Mouse (Mus musculus) CH12F3 (cell line): ENCODE results near the gene Islr.

Source experiments
- in situ Hi-C: fragments of 300-500 bp; cut with MboI; formaldehyde crosslinking; loops from 2 replicates; pipeline ENCODE4 v1.14.3; 2020; ENCODE audit warnings: low sequenced_read_pairs

Islr gene

DNA sequence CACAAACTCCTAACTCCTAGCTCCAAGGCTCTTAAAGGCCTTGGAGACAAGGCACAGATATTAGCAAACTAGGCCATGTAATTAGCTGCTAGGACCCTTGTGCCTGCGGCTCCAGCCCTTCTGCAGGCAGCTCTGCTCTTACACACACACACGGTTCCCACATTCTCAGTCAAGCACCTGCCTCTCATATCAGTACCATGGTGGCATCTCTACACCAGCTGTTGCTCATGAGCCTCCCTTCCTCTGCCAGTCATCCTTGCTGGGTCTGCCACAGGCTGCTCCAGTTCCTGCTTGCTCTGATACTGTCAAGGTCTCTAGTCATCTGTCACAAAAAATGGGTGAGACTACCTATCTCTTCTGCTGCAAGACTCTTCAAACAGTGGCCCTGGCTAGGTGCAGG lies 20.2 kb upstream of the Islr start:
- in situ Hi-C loops = no loop called here

DNA sequence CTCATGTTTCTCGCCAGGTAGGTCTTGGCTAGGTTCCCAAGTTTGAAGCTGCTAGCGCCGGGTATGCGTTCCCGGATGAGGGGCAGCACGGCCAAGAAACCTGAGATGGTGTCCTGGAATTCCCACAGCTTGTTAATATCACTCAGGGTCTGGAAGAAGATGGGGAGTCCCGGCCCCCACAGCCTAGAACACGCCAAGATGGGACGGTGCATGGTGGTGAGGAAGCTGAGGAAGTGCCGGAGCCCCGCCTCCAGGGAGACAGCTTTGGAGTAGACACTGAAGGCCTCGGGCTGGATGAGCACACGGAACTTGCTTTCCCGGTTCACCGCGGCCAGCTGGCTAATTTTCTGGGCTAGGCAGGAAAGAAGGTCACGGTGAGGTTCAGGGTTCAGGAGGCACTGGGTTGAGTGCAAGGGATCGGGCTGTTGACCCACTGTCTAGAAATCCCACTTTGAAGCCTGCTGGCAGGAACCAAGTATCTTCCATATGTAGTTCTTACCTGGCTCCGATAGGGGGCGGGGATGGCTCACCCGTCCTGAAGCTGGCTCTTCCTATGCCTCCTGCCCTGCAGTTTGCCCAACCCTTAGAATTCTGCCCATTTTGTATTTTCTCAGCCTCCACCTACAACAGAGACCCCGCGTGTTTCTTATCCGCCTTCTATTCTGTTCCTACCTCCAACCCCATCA lies 16.3 kb upstream of the Islr start:
- in situ Hi-C loops = no loop called here

DNA sequence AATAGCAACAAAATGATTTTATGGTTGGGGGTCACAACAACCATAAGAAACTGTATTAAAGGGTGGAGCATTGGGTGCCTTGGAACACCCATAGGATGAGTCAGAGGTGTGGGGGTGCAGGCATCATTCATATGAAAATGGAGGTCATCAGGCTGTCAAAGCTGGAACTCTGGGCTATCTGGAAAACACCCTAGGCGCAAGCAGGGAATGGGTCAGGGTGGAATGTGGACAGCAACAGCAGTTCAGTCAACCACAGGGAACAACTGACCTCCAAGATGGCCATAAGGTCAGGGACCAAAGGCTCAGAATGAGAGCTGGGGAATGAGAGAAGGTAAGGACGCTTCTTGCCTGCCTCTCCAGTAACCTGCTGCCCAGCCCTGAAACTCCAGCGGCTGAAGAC lies 14.4 kb upstream of the Islr start:
- in situ Hi-C loops = no loop called here

DNA sequence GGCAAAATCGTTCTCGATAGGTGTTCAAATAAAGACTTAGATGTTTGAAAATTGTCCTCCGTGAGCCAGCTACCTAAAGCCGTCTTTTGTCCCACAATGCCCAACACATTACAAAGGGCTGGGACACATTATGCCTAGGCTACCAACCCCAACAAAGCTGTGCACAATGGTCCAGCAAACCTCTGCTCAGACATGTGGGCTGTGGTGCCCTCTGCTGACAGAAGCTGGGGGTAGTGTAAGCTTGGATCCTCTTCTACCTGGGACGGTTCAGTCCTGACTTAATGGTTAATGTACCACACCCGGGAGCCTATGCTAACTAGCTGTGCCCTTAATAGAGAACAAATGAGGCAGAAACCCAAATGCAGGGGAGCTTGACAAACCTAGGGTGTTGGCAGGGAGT lies 12.3 kb upstream of the Islr start:
- in situ Hi-C loops = no loop called here

DNA sequence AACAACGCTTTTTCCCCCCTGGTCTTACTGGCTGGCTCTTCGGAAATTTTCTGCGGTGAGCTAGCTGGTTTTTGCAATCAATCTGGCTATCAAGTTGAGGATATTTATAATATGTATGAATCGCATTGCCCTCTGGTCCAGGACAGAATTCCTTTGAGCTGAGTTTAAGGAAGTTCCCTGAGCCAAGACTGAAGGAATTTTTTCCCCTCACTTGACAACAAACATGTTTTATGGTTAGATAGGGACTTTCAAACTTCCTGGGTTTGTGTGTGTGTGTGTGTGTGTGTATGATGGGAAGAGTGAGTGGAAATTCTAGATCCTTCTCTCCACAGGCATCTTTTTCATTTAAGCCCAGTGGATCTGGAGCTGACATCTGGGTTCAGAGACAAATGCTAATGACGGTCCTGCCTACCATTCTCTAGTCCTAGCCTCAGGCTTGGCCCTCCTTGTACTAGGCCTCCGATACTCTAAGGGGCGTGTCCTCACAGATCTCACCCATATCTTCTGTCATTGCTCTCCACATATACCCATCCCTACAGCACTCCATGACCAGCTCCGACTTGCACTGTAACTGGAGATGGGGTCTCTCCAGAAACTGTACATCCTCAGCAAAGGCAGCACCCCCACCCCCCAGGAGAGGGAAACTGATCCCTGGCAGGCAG lies 10.5 kb upstream of the Islr start:
- in situ Hi-C loops = no loop called here

DNA sequence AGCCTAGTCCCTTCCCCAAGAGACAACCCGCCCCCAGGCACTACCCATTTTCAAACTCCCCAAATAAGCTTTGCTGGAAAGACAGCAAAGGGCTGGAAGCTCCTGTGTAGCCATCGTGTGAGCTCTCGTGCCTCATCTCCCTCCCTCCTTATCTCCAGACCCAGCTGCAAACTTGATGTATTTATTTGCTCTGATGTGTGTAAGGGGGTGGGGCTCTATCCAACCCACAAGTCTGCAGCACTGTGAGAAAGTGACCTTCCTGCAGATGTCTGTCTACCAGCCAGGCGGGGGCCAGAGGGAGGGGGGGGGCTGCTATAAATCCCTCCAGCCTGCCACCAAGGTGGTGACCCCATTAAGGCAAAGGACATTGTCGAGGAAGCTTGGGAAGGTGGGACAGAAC lies 9.8 kb upstream of the Islr start:
- in situ Hi-C loops = no loop called here

DNA sequence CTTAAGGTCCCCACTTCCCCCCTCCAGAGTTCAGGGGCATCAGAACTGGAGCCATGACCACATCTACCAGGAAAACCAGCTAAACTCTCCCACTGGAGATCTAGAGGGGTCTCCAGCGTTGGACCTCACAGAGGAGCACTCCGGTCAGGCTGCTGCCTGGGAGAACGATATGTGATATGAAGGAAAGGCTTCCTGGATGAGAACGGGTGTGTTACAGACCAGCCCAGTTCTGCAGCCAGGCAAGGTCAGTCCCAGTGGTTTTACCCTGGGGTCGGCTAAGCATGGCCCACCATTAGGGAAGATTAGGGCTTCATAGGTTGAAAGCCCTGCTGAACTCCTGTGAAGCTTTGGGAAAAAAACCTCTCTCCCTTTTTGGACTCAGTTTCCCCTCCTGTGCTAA lies 9.3 kb upstream of the Islr start:
- in situ Hi-C loops = no loop called here

DNA sequence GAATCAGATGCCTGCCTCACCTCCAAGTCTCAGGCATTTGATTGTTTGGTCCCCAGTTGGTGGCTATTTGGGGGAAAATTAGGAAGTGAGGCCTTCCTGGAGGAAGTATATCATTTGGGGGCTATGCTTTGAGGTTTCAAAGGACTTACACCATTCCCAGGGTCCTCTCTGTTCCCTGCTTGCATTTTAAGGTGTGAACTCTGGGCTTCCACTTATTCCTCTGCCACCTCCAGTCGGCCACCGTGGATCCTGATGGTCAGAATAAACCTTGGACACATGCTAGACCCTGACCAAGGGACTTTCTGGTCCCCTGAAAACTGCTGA lies 6.2 kb upstream of the Islr start:
- in situ Hi-C loops = no loop called here

DNA sequence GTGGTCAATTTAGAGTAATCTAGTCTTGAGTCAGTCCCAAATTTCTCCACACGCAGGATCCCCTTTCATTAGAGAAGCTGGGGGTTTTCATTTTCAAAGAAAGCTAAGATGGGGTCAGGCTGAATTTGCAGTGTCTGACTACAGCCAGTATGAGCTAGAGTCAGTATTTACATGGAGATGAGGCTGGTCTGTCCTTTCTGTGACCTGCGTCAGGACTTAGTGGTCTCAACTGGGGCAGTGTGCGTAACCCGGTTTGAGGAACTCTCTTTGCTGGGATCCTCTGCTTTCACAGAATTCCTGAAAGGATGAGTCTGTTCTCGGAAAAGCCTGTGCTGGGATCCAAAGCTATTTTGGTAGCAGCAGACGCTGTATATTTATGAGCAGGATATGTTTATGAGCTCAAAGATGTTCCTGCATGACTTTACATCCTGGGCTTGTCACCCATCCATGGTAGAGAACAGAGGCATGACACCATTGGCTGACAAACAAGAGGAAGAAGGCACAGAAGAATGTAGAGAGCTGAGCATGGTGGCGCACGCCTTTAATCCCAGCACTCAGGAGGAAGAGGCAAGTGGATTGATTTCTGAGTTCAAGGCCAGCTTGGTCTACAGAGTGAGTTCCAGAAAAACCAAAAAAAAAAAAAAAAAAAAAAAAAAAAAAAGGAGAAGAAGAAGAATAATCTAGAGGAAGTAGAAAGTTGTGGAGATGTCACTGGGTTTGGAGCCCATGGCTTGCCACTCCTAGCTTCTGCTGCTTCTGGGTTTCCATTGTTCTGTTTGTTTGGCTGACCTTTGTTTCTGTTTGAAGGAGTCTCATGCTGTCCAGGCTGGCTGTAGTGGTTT lies 5.6 kb upstream of the Islr start:
- in situ Hi-C loops = no loop called here

DNA sequence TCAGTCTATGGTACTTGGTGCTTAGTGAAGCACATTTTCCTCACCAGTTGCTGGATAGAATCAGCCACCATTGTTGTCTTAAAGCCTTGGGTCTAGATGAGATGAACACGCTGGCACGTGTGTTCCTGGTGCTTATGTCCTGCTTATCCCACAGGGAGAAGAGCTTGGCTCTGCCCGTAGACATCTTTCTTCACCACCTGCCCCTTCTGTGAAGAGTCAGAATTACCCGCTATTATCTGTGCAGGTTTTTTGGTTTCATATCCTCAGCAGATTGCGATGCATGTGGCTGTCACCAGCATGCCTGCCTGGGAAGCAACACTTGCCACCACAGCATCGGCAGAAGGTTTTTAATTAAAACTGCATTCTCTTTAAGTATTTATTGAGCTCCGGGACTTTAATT lies 1.9 kb upstream of the Islr start:
- in situ Hi-C loops = no loop called here

DNA sequence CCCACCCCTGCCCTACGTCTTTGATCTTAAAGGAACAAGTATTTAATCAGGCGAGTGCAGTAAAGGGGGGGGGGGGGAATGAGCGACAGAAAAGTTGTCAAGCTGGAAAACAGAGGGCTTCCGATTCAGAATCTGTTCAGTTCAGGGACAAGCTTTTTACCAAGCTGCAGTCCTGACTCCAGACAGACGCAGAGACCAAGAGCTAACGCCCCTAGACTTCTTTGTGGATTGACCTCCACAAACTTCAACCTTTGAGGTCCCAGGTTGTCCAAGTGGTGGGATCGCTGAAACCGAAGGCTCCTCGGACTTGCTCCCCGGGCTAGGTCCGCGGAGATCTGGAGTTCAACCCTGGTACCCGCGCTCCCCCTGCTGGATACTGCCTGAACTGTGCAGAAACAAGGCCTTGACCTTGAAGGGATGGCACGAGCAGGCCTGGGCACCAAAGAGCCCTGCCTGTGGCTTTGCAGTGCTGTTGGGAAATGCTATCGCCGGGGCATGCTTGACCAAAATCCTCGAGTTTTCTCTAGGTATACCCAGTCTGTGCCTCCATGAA lies 418 bp upstream of the Islr start:
- in situ Hi-C loops = loop anchor here (5.0 kb wide), 1 partner anchor 152 kb away; no protein-coding TSS in a partner anchor

DNA sequence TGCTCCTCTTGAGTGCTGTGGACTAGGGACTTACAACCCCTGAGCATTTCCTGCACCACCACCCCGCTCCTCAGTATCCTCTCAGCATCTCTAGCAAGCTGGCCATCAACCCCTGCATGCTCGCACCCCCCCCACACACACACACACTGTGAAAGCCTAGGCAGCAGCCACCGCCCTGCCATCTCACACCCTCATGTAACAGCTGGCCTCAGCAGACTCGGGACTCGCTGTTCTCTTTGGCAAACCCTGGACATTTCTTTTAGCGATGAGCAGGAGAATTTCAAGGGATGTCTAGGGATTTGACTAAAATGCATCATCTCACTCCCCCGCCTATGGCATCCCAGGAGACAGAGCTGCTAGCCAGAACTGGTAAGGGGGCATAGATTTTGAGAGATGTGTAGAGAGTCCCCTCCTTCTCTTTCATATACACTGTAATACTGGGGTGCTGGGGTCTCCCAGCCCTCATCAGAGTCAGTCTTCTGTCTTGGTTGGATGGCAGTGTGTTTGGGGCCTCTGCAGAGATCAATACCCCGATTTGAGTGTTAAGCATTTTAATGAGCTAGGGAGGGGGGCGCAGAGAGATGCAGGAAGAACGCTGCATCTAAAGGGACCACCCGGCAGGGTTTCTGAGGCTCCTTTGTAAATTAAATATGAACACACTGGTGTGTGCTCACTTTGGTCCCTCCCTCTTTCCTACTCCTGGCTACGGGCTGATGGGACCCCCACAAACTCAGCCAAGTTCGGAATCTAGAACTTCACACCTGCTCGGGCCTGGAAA lies 1.2 kb downstream of the Islr start:
- in situ Hi-C loops = loop anchor here (5.0 kb wide), 1 partner anchor 151 kb away; no protein-coding TSS in a partner anchor

DNA sequence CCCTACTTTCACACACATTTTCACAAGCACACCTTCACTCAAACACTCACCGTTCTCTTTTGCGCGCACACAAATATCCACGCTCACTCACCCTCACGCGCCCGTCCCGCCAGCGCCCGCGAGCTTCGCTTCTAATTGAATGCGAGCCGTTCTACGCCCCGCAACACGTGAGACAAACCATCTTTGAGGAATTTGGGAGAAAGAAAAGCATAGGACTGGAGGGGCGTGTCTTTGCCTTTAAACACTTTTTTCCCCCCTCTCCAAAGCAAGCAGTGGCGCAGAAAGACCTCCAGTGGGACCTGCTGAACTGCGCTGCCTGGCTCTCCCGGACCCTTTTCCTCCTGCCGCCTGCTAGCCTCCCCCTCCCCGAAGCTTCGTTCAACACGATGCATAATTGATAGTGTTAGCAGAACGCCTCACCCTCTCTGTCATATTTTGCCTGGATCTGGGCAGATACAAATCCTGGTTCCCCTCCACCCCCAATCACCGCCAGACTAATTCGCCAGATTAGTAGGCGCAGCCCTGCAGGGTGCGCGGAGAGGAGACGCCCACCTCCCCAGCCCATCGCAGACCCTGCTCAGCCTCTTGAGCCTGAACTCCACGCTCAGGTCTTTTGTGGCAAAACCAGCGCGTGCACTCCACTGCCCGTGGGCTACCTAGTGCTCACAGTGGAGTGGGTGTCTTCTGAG lies 2.1 kb downstream of the Islr start:
- in situ Hi-C loops = loop anchor here (5.0 kb wide), 1 partner anchor 150 kb away; no protein-coding TSS in a partner anchor

DNA sequence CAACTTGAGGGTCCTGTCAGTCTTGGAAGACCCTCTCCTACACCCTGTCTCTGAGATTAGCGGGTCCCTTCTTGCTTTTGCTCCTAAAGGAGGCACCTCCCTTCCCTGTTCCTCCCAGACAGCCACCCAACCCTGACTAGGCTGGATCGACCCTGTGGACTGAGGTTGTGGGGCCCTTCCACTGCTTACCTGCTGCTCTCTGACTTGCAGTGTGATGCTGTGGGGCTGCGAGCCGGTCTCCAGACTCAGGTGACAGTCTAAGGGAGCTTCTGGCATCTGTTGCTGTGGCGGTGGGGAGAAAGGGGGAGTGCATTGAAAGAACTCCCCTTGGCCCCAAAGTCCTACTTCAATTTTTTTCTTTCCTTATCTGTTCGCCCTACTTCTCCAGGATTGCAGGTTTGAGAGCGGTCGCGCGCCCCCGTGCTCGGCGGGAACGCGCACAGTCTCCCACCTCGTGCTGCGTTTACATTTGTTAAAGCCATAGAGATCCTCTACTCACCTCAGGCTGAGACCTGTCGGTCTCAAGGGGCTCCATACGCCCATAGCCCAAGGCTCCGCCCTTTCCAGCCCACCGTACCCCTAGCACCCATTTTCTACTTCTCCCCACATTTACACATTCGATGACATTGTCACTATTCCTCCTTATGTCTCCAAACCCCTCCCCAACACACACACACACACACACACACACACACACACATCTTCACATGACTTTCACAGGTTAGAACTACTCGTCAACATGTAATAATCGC lies 2.8 kb downstream of the Islr start:
- in situ Hi-C loops = loop anchor here (5.0 kb wide), 1 partner anchor 149 kb away; no protein-coding TSS in a partner anchor

DNA sequence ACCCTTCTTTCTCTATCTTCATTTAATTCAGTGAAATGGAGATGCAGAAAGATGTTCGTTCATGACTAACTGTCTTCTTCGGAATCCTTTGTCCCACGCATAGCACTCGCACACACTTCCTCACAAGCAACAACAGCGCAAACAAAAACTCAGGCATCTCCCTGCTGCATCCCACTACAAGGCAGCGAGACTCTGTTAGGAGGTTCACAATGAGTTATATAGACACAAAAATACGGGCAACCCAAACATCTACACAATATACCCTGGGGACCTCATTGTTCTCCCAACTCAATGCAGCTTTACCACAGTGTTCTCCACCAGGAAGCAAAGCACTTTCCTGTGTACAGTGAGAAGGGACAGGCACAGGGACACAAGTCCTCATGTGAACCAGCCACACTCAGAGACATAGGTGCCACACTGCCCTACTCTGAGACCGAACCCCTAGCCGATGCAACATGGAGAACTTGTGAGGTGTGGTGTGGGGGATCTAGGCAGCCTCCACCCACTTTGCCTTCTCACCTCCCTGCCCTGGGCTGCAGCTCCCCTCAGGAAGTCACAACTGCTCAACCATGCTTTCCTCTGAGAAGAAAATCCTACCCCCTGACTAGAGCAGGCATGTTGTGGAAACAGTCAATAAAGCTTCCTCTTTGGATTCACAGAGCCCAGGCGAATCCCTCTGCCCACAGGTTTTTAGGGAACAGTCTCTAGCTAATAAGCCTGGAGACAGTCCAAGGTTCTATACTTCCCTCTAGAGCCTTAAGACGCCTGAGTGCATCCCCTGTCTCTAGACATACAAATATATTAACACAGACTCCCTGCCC lies 3.6 kb downstream of the Islr start:
- in situ Hi-C loops = loop anchor here (5.0 kb wide), 1 partner anchor 148 kb away; no protein-coding TSS in a partner anchor

DNA sequence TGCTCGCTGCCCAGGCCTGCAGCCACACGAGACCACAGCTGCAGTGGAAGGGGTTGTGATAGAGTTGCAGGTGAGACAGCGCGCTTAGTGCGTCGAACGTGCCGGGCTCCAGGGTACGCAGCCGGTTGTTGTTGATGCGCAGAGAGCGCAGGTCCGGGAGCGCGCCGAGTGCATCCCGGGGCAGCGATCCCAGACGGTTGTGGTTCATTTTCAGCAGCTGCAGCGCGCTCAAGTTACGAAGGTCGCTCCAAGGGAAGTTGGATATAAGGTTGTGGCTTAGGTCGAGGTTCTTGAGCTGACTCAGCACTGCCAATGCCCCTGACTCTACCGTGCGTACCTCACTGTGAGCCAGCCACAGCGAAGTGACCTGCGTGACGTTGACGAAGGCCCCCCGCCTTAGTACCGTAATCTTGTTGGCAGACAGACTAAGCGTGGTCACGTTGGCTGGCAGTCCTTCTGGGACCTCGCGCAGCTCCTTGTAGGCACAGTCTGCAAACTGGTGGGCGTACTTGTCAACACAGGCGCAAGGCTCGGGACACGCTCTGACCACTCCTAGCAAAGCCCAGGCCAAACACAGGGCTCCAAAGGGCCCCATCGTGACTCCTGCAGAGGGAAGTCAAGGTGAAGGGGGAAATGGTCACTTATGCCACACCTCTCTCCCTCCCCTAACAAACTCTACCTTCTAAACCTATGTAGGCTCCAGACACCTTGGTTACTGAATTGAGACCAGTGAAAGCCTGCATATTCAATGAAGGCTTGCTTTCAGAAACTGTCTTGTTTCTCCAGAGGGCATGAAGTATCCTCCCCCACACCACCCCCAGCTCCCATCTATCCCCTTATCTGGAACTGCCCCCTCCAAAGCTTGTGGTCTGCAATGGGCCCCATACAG lies 4.5 kb downstream of the Islr start:
- in situ Hi-C loops = loop anchor here (5.0 kb wide), 1 partner anchor 147 kb away; no protein-coding TSS in a partner anchor

DNA sequence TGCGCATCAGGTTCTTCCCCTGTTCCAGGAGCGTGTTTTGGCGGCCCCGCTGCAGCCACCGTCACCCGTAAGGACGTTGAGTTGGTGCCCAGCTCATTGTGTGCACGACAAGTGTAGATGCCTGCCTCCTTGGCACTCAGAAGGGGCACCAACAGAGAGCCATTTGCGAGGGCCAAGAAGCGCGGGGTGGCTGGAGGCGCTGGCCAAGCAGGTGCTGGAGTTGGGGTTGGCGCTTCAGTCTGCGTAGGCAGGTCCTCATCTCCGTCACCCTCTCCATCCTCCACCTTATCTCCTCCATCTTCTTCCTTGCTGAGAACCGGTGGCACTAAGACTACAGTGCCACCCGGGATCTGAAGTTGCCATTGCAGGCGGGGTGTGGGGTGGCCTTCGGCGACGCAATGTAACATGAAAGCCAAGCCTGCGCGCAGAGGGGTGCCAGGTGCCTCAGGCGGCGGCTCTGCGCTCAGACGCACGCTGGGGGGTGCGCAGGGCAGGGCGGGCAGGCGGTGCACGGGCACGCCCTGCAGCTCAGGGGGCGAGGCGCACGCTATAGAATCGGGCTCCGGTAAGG lies 5.2 kb downstream of the Islr start:
- in situ Hi-C loops = no loop called here
